In the genomic region with DNA sequence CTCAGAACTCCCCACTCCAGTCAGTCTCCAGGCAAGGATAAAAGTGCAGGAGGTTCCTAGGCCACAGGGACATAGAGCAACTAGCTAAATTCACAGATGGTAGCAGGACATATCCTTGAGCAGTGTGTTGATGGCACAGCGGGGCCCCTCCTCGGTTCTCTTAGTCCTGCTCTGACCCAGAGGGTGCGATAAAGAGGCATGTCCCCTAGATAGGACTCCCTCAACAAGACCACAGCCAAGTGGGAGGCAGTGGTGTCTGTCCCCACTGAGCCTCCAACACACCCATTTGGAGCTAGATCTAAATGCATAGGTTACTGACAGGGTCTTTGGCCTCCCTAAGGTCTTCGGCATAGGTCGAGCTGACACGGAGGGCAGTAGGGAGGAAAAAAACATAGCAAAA, we compare ENCODE assay signal across 9 mouse cellular contexts. TPM values are rescaled to one million over a fixed set of nuclear protein-coding genes. Genes with fewer than 3 reads are reported as not detected.
DNase-seq lines count a peak whose midpoint lies in the region; ATAC-seq and TF ChIP-seq lines count a peak whose summit lies in the region.
"Had no signal": no experiment of that assay in that cellular context is flagged by ENCODE, and none has a peak within 500 bp of the region (broad histone marks: within the 10 kb centered on the region; RNA-seq: fewer than 3 reads in every experiment).

No protein-coding gene starts in this region.

- H3K4me1 ChIP-seq in intestine, embryonic 14.5 days (replicated peaks; ENCODE audit: control insufficient read depth, insufficient read depth, low read length), result peaks cover 18% of the 10 kb centered on the region
- no peaks in the 10 kb centered on the region for H3K4me1 ChIP-seq in intestine, postnatal 0 days (replicated peaks; ENCODE audit: control insufficient read depth, insufficient read depth, low read length)
- H3K4me1 ChIP-seq in forebrain, embryonic 10.5 days, result peaks cover 32% of the 10 kb centered on the region
- H3K4me1 ChIP-seq in limb, embryonic 10.5 days, result peaks cover 58% of the 10 kb centered on the region

- H3K27me3 ChIP-seq in intestine, embryonic 14.5 days (replicated peaks; ENCODE audit: control insufficient read depth, insufficient read depth, low read length), result no peaks in the 10 kb centered on the region
- peaks cover 3% of the 10 kb centered on the region for H3K27me3 ChIP-seq in intestine, postnatal 0 days (replicated peaks; ENCODE audit: control insufficient read depth, insufficient read depth, low read length)
- peaks cover 50% of the 10 kb centered on the region for H3K27me3 ChIP-seq in forebrain, embryonic 10.5 days (ENCODE audit: poor library complexity, severe bottlenecking)
- peaks cover 11% of the 10 kb centered on the region; the same call in 1 of the 2 replicates for H3K27me3 ChIP-seq in limb, embryonic 10.5 days (ENCODE audit: low read depth, poor library complexity, severe bottlenecking)

- peak overlapping the region; percentile 11; the same call in 1 of the 2 replicates for H3K4me2 ChIP-seq in intestine, embryonic 14.5 days (ENCODE audit: low read length)
- no peak overlapping the region for H3K4me2 ChIP-seq in intestine, postnatal 0 days (replicated peaks; ENCODE audit: low read depth)

- H3K9me3 ChIP-seq in intestine, embryonic 14.5 days (ENCODE audit: control insufficient read depth, low read length), result no peaks in the 10 kb centered on the region
- no peaks in the 10 kb centered on the region for H3K9me3 ChIP-seq in intestine, postnatal 0 days (ENCODE audit: control insufficient read depth)
- no peaks in the 10 kb centered on the region for H3K9me3 ChIP-seq in forebrain, embryonic 10.5 days
- no peaks in the 10 kb centered on the region for H3K9me3 ChIP-seq in limb, embryonic 10.5 days (replicated peaks)

- TF ChIP-seq CTCF in intestine, postnatal 0 days (IDR thresholded peaks at IDR 0.05; ENCODE audit: low read depth), result no peak

- no peak overlapping the region for H3K4me3 ChIP-seq in intestine, embryonic 14.5 days (ENCODE audit: low read depth, low read length)
- no peak overlapping the region for H3K4me3 ChIP-seq in intestine, postnatal 0 days (ENCODE audit: low read depth, low read length)
- H3K4me3 ChIP-seq in forebrain, embryonic 10.5 days, result peak overlapping the region; percentile 61
- H3K4me3 ChIP-seq in limb, embryonic 10.5 days, result peak overlapping the region; percentile 49

- no peak for ATAC-seq in intestine, embryonic 14.5 days (replicated peaks; ENCODE audit: low FRiP score, low TSS enrichment, low read depth)
- no peak for ATAC-seq in intestine, postnatal 0 days
- ATAC-seq in erythroblast, adult 5-6 weeks (replicated peaks; ENCODE audit: low FRiP score, poor library complexity, severe bottlenecking), result no peak

- peak overlapping the region; percentile 88; the same call in 1 of the 2 replicates for H3K27ac ChIP-seq in intestine, embryonic 14.5 days (ENCODE audit: low read depth)
- H3K27ac ChIP-seq in intestine, postnatal 0 days (ENCODE audit: low read depth, low read length), result no peak overlapping the region
- peak overlapping the region; percentile 88 for H3K27ac ChIP-seq in forebrain, embryonic 10.5 days
- peak overlapping the region; percentile 92 for H3K27ac ChIP-seq in limb, embryonic 10.5 days

- no peak for DNase-seq in intestine, embryonic 14.5 days (ENCODE audit: low spot score)
- DNase-seq in forebrain, embryonic 10.5 days (ENCODE audit: extremely low spot score, low spot score), result peak; percentile 20
- DNase-seq in limb, embryonic 10.5 days (ENCODE audit: low spot score), result peak; percentile 60
- peak; percentile 30 for DNase-seq in retina, embryonic 14.5 days (ENCODE audit: low spot score)
- DNase-seq in adrenal gland, adult 2 months, result no peak
- no peak for DNase-seq in T-cell, adult 2 months (ENCODE audit: low spot score)

- H3K9ac ChIP-seq in intestine, embryonic 14.5 days (ENCODE audit: low read length), result no peak overlapping the region; the same call in 1 of the 2 replicates
- H3K9ac ChIP-seq in intestine, postnatal 0 days (ENCODE audit: low read depth, low read length), result no peak overlapping the region

- 20% methylated on average over 6 of the region's 6 CpGs for WGBS in intestine, embryonic 14.5 days
- 38% methylated on average over 6 of the region's 6 CpGs for WGBS in intestine, postnatal 0 days
- WGBS in forebrain, embryonic 10.5 days, result 22% methylated on average over 6 of the region's 6 CpGs
- 15% methylated on average over 6 of the region's 6 CpGs for WGBS in limb, embryonic 10.5 days

- no peaks in the 10 kb centered on the region for H3K36me3 ChIP-seq in intestine, embryonic 14.5 days (ENCODE audit: control insufficient read depth, insufficient read depth, low read length)
- H3K36me3 ChIP-seq in intestine, postnatal 0 days (ENCODE audit: control insufficient read depth, insufficient read depth), result no peaks in the 10 kb centered on the region
- no peaks in the 10 kb centered on the region for H3K36me3 ChIP-seq in forebrain, embryonic 10.5 days (replicated peaks)
- H3K36me3 ChIP-seq in limb, embryonic 10.5 days, result no peaks in the 10 kb centered on the region

RNA-seq across cellular contexts. Expression of a gene that starts 7.3 kb away (rescaled TPM):
- polyA plus RNA-seq in intestine, embryonic 14.5 days (2014; fragmentation: Nextera tagmentation; extraction: Ambion mirVana), result 0.04 and 0.16 TPM in 2 replicates
- polyA plus RNA-seq in intestine, postnatal 0 days (2015; fragmentation: Nextera tagmentation; extraction: Ambion mirVana), result 0.04 TPM in 1 of 2 replicates, not detected in the other
- polyA plus RNA-seq in forebrain, embryonic 10.5 days (2016; fragmentation: Nextera tagmentation; extraction: Ambion mirVana), result 0.05 and 0.12 TPM in 2 replicates
- 0.33 and 0.34 TPM in 2 replicates for polyA plus RNA-seq in limb, embryonic 10.5 days (2016; fragmentation: Nextera tagmentation; extraction: Ambion mirVana)
- total RNA-seq in adrenal gland, adult 2 months (2021), result not detected
- 0.02 TPM in 1 of 2 replicates, not detected in the other for polyA plus RNA-seq in adrenal gland, adult 2 months (2012; rRNA removed)
- total RNA-seq in erythroblast, adult 5-6 weeks (2015; ENCODE audit: low replicate concordance), result not detected in 2 replicates
- not detected in 2 replicates for total RNA-seq in erythroblast, adult 5-6 weeks (2017; ENCODE audit: low replicate concordance)

RNA-seq across cellular contexts. Expression of a gene that starts 15.1 kb away (rescaled TPM):
- polyA plus RNA-seq in intestine, embryonic 14.5 days (2014; fragmentation: Nextera tagmentation; extraction: Ambion mirVana), result 3.2 and 3.9 TPM in 2 replicates
- 22.5 and 24.3 TPM in 2 replicates for polyA plus RNA-seq in intestine, postnatal 0 days (2015; fragmentation: Nextera tagmentation; extraction: Ambion mirVana)
- polyA plus RNA-seq in forebrain, embryonic 10.5 days (2016; fragmentation: Nextera tagmentation; extraction: Ambion mirVana), result 0.92 and 1.0 TPM in 2 replicates
- 0.74 and 1.4 TPM in 2 replicates for polyA plus RNA-seq in limb, embryonic 10.5 days (2016; fragmentation: Nextera tagmentation; extraction: Ambion mirVana)
- not detected for total RNA-seq in adrenal gland, adult 2 months (2021)
- not detected in 2 replicates for polyA plus RNA-seq in adrenal gland, adult 2 months (2012; rRNA removed)
- total RNA-seq in erythroblast, adult 5-6 weeks (2015; ENCODE audit: low replicate concordance), result not detected in 2 replicates
- total RNA-seq in erythroblast, adult 5-6 weeks (2017; ENCODE audit: low replicate concordance), result not detected in 2 replicates
- total RNA-seq: adrenal gland, postnatal 36 days had no signal

RNA-seq across cellular contexts. Expression of a gene that starts 40.8 kb away (rescaled TPM):
- not detected in 2 replicates for polyA plus RNA-seq in intestine, embryonic 14.5 days (2014; fragmentation: Nextera tagmentation; extraction: Ambion mirVana)
- polyA plus RNA-seq in intestine, postnatal 0 days (2015; fragmentation: Nextera tagmentation; extraction: Ambion mirVana), result 3.2 and 3.5 TPM in 2 replicates
- not detected in 2 replicates for polyA plus RNA-seq in forebrain, embryonic 10.5 days (2016; fragmentation: Nextera tagmentation; extraction: Ambion mirVana)
- 0.11 TPM in 1 of 2 replicates, not detected in the other for polyA plus RNA-seq in limb, embryonic 10.5 days (2016; fragmentation: Nextera tagmentation; extraction: Ambion mirVana)
- under 1 TPM in 1 of 2 experiments, not detected in 1; 0.92 TPM for total RNA-seq in adrenal gland, adult 2 months (2021)
- polyA plus RNA-seq in adrenal gland, adult 2 months (2012; rRNA removed), result 0.44 TPM in 1 of 2 replicates, not detected in the other
- total RNA-seq in erythroblast, adult 5-6 weeks (2015; ENCODE audit: low replicate concordance), result not detected in 2 replicates
- not detected in 2 replicates for total RNA-seq in erythroblast, adult 5-6 weeks (2017; ENCODE audit: low replicate concordance)
- total RNA-seq: adrenal gland, postnatal 36 days had no signal

RNA-seq across cellular contexts. Expression of a gene that starts 59.8 kb away (rescaled TPM):
- polyA plus RNA-seq in intestine, embryonic 14.5 days (2014; fragmentation: Nextera tagmentation; extraction: Ambion mirVana), result 4.9 and 5.3 TPM in 2 replicates
- polyA plus RNA-seq in intestine, postnatal 0 days (2015; fragmentation: Nextera tagmentation; extraction: Ambion mirVana), result 0.81 and 1.0 TPM in 2 replicates
- 1.1 and 1.9 TPM in 2 replicates for polyA plus RNA-seq in forebrain, embryonic 10.5 days (2016; fragmentation: Nextera tagmentation; extraction: Ambion mirVana)
- 12.0 and 27.8 TPM in 2 replicates for polyA plus RNA-seq in limb, embryonic 10.5 days (2016; fragmentation: Nextera tagmentation; extraction: Ambion mirVana)
- total RNA-seq in adrenal gland, adult 2 months (2021), result 10 to 100 TPM; 13.8 to 18.6 TPM
- 30.9 and 34.9 TPM in 2 replicates for polyA plus RNA-seq in adrenal gland, adult 2 months (2012; rRNA removed)
- 0.63 and 1.7 TPM in 2 replicates for total RNA-seq in erythroblast, adult 5-6 weeks (2015; ENCODE audit: low replicate concordance)
- 0.09 TPM in 1 of 2 replicates, not detected in the other for total RNA-seq in erythroblast, adult 5-6 weeks (2017; ENCODE audit: low replicate concordance)

Comparison
In these comparisons a context has a peak if more than half of its experiments do, and no peak if none do; other contexts are left out.
1. DNase-seq: peak in forebrain, embryonic 10.5 days (single experiment), limb, embryonic 10.5 days (single experiment) and retina, embryonic 14.5 days (single experiment); none in intestine, embryonic 14.5 days (single experiment), adrenal gland, adult 2 months (single experiment) and T-cell, adult 2 months (single experiment).
2. H3K4me3 ChIP-seq: peak in forebrain, embryonic 10.5 days (single experiment) and limb, embryonic 10.5 days (single experiment); none in intestine, embryonic 14.5 days (single experiment) and intestine, postnatal 0 days (single experiment).